Mouse (Mus musculus): ENCODE measurements around the gene Klrb1c.
"Not testable (repeated sequence)": the region's sequence is repeated elsewhere in the genome, so short reads cannot be mapped to it uniquely, and the experiment has no call there.

The Klrb1c gene

GRCm38 (mm10) chr6:128789115-128789514 is at the start of gene Klrb1c:
TSS of gene Klrb1c (minus strand) at chr6:128789215.
- DNase-seq: no peak

GRCm38 (mm10) chr6:128837454-128838341 is 48.7 kb upstream of the Klrb1c start:
- no peak for DNase-seq

- DNase-seq: no peak
These were observed 47.9 kb upstream of the Klrb1c start for GRCm38 (mm10) chr6:128836955-128837334.

- no peak for DNase-seq
These were observed 47.4 kb upstream of the Klrb1c start for GRCm38 (mm10) chr6:128836191-128836954.

- DNase-seq: no peak
These were observed 46.6 kb upstream of the Klrb1c start for GRCm38 (mm10) chr6:128835571-128835970.

- no peak for DNase-seq
These were observed 44.0 kb upstream of the Klrb1c start for GRCm38 (mm10) chr6:128833046-128833445.

DNA sequence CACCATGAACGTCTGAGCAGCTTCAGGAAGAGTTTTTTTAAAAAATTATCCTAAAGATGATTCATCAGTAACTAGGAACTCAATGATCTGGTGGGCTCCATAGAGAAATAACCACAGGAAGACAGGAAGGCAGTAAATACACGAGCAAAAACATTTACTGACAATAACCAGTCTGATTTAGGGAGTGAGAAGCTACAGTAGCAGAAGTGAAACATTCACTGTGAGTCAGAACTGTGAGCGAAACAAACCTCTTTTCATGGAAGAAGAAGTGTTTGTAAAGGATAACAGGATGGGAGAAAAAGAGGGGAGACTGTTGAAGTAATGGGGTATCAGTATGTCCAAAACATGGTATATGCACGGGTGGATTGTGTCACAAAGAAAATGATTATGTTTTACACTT is 40.8 kb upstream of the Klrb1c start:
- no peak for DNase-seq

DNA sequence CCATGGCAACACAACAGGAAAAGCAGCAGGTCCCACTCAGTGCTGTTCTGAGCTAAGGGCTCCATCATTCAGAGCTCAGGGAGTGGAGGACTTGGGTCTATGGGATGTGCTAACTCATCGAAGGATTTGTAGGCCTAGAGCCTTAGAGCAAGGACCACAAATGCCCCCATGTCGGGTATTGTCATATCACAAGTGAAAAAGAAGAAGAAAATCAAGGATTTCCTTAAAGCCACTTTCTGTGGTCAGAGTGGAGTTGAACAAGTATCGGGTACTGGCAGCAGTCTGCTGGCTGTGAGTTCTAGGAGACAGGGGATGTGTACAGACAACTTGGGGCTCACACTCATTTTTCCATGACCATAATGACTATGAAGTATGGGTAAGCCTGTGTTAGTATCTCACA is 37.8 kb upstream of the Klrb1c start:
- no peak for DNase-seq

GRCm38 (mm10) chr6:128826132-128826531 is 37.1 kb upstream of the Klrb1c start, which contains the start of the genes Gm44511 and Klrb1b:
TSS of gene Gm44511 (minus strand) at chr6:128826315.
TSS of gene Klrb1b (minus strand) at chr6:128826331.
- no peak for DNase-seq

GRCm38 (mm10) chr6:128818083-128818802 is 29.2 kb upstream of the Klrb1c start:
- no peak for DNase-seq

DNA sequence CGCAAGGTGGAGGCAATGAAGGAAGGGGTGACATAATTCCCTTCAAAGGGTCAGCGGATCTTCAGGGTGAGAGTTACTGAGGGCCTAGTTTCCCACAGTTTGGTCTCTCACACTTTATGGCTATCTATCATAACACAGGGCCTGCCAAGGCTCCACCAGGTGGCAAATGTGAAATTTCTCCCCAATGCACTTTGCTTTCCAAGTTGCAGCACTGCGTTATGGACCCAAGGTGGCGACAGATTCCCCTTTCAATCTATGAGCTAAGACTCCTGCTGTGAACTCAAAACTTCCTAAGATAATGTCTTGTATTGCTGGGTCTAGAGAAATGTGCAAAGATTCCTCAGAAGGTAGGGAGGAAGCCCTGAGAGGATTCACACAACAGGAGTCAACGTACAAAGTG is 19.5 kb upstream of the Klrb1c start:
- DNase-seq: peak; percentile 45

DNA sequence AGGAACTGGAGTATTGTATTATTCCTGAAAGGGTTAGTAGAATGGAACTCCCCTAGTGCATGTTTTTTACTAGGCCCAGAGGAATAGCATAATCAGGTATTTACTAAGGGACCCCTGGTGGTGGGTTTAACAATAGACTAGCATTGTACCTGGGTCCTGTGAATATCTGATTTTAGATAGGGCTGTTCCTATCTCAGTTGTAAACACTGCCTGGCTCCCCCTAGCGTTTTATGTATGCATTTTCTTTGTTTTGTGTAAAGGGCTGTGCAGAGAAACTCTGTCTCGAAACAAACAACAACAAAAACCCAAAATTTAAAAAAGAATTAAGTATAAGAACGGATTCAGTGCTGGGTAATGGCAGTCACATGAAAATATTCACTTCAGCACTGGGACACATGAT is 18.0 kb upstream of the Klrb1c start:
- DNase-seq: no peak

DNA sequence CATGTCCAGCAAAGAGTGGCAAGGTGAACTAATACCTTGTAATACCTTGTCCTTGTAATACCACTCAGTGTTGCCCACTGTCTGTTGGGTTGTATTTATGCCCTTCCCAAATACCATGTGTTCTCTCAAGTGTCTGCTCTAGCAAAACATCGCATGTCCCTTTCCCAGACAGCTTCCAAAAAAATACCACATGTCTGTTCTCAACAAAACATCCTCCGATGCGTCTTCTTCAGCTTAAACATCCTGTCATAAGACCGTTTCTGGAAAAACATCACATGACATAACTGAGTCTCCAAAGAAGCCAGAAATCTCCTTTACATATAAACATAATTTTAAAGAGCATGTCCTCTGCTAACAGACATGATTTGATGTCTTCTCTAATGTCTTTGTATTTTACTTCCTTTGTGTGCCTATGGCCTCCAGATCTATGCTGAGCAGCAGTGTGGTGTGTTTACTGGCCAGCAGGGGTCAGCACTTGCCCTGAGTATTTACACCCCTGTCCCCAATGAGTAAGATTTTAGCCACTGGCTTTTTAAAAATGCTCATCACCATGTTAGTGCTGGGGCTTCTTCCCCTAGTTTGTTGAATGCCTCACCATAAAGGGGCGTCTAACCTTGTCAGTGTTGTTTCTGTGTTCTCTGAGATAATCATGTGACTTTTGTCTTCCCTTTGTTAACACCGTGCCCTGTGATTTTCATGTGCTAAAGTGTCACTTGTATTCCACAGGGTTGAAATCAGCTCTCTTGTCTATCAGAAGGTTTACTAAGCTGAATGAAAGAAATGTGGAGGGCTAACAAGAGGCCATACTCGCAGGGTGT is 16.0 kb upstream of the Klrb1c start:
- peak; percentile 71 for DNase-seq

GRCm38 (mm10) chr6:128802999-128803857 is 14.2 kb upstream of the Klrb1c start:
- DNase-seq: peak; percentile 98

- no peak for DNase-seq
These were observed 13.5 kb upstream of the Klrb1c start for GRCm38 (mm10) chr6:128802557-128802956.

GRCm38 (mm10) chr6:128800696-128801095 is 11.7 kb upstream of the Klrb1c start:
- DNase-seq: not testable (repeated sequence)

GRCm38 (mm10) chr6:128799896-128800270 is 10.9 kb upstream of the Klrb1c start:
- DNase-seq: no peak

DNA sequence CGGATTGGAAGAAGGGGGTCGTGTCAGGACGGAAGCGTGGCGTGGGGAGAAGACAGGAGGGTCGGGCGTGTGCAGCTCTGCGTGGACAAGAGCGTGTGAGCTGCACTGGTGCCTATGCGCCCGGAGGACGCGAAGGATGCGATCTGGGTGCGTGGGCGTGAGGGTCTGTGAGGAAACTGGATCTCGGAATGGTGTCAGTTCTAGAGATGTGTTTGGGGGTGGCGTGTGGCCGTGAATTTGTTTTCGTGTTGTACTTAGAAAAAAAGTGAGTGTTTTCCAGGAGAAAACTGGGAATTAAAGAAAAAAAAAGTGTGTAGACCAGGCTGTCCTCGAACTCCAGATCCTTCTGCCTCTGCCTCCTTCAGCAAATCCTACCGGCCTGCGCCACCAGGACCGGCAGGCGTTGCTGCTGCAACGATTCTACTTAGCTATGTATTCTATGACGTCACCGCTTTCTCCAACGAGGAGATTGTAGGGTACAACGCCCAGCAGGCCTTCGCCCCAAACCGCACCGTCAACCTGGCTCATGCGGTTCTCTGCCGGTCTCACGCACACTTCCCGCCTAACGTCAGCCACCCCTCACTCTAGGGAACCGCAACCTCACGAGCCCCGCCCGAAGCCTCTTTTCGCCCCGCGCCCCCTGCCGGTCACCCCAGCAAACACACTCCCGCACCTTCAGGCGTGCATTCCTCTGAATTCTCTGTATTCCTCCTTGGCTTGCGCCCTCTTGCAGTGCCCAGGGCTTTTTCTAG is 10.3 kb upstream of the Klrb1c start:
- DNase-seq: peak; percentile 87

- DNase-seq: peak; percentile 83
These were observed 9.7 kb upstream of the Klrb1c start for GRCm38 (mm10) chr6:128798772-128799143.

- DNase-seq: no peak
These were observed 9.1 kb upstream of the Klrb1c start for GRCm38 (mm10) chr6:128797936-128798771.

Data from lung, postnatal 14 days (tissue).